In the genomic region with DNA sequence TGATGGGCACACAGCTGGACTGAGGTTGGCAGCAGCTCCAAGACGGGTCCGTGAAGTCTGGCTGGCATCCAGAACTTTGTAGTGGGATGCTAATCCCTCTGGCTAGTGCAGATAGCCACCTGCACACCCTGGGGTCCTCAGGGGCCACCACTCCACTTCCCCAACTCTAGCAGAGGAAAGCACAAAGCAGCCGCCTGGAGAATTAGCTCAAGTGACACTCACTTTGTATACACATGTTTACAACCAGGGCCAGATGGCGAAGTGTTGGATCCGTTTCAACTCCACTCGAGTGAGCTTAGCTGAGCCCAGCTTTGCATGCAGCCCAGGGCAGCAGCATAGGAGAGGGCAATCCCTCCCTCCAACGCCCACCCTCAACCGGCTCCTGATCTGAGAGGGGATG, we compare ENCODE assay signal across 8 mouse cellular contexts.
DNase-seq lines count a peak whose midpoint lies in the region; ATAC-seq lines count a peak whose summit lies in the region.

No protein-coding gene starts in this region.

- H3K4me2 ChIP-seq in kidney, embryonic 15.5 days: peak overlapping the region; percentile 43
- H3K4me2 ChIP-seq in embryonic facial prominence, embryonic 15.5 days (replicated peaks): peak overlapping the region; percentile 35
- H3K4me2 ChIP-seq in hindbrain, embryonic 13.5 days: peak overlapping the region; percentile 14; the same call in 1 of the 2 replicates
- peak overlapping the region; percentile 35 for H3K4me2 ChIP-seq in neural tube, embryonic 13.5 days

- peaks cover 33% of the 10 kb centered on the region for H3K4me1 ChIP-seq in kidney, embryonic 15.5 days
- H3K4me1 ChIP-seq in embryonic facial prominence, embryonic 15.5 days: peaks cover 56% of the 10 kb centered on the region
- H3K4me1 ChIP-seq in hindbrain, embryonic 13.5 days (replicated peaks): peaks cover 64% of the 10 kb centered on the region
- peaks cover 59% of the 10 kb centered on the region for H3K4me1 ChIP-seq in neural tube, embryonic 13.5 days (replicated peaks)

- no peak overlapping the region for H3K4me3 ChIP-seq in kidney, embryonic 15.5 days (replicated peaks)
- H3K4me3 ChIP-seq in embryonic facial prominence, embryonic 15.5 days (replicated peaks): 0 out of 2 replicates have a peak overlapping the region, but pooled peaks have one; percentile 1
- no peak overlapping the region for H3K4me3 ChIP-seq in hindbrain, embryonic 13.5 days
- H3K4me3 ChIP-seq in neural tube, embryonic 13.5 days: no peak overlapping the region

- ATAC-seq in kidney, embryonic 15.5 days (replicated peaks; ENCODE audit: low FRiP score): 0 out of 2 replicates have a peak, but pooled peaks have one; percentile 30
- ATAC-seq in embryonic facial prominence, embryonic 15.5 days (ENCODE audit: insufficient number of reproducible peaks, low FRiP score, low TSS enrichment, low read depth): peak; percentile 63
- ATAC-seq in hindbrain, embryonic 13.5 days (ENCODE audit: low FRiP score): peak; percentile 70
- peak; percentile 79 for ATAC-seq in neural tube, embryonic 13.5 days (ENCODE audit: low read depth)

- no peak overlapping the region for H3K9ac ChIP-seq in kidney, embryonic 15.5 days
- H3K9ac ChIP-seq in embryonic facial prominence, embryonic 15.5 days: no peak overlapping the region
- no peak overlapping the region for H3K9ac ChIP-seq in hindbrain, embryonic 13.5 days
- H3K9ac ChIP-seq in neural tube, embryonic 13.5 days: no peak overlapping the region

- no peak for DNase-seq in kidney, adult 9 months
- peak; percentile 92 for DNase-seq in left cerebral cortex, postnatal 4 days
- DNase-seq in ovary, postnatal 36 days (ENCODE audit: low spot score): no peak
- no peak for DNase-seq in thymus, adult 18-20 months

- no peaks in the 10 kb centered on the region for H3K36me3 ChIP-seq in kidney, embryonic 15.5 days
- H3K36me3 ChIP-seq in embryonic facial prominence, embryonic 15.5 days: no peaks in the 10 kb centered on the region
- no peaks in the 10 kb centered on the region for H3K36me3 ChIP-seq in hindbrain, embryonic 13.5 days
- no peaks in the 10 kb centered on the region for H3K36me3 ChIP-seq in neural tube, embryonic 13.5 days

- intact Hi-C loops in left cerebral cortex, postnatal 4 days (cut with DNase I): no loop called here

- H3K27ac ChIP-seq in kidney, embryonic 15.5 days: peak overlapping the region; percentile 74
- peak overlapping the region; percentile 83 for H3K27ac ChIP-seq in embryonic facial prominence, embryonic 15.5 days (replicated peaks)
- peak overlapping the region; percentile 74 for H3K27ac ChIP-seq in hindbrain, embryonic 13.5 days
- peak overlapping the region; percentile 92 for H3K27ac ChIP-seq in neural tube, embryonic 13.5 days (replicated peaks)

- WGBS in kidney, embryonic 15.5 days: 2% methylated on average over 8 of the region's 8 CpGs
- 0% methylated on average over 8 of the region's 8 CpGs for WGBS in embryonic facial prominence, embryonic 15.5 days
- 8% methylated on average over 8 of the region's 8 CpGs for WGBS in hindbrain, embryonic 13.5 days
- 6% methylated on average over 8 of the region's 8 CpGs for WGBS in neural tube, embryonic 13.5 days

- H3K27me3 ChIP-seq in kidney, embryonic 15.5 days: peaks cover 53% of the 10 kb centered on the region
- H3K27me3 ChIP-seq in embryonic facial prominence, embryonic 15.5 days: no peaks in the 10 kb centered on the region
- H3K27me3 ChIP-seq in hindbrain, embryonic 13.5 days: peaks cover 20% of the 10 kb centered on the region; the same call in 1 of the 2 replicates
- H3K27me3 ChIP-seq in neural tube, embryonic 13.5 days: peaks cover 3% of the 10 kb centered on the region; the same call in 1 of the 2 replicates

- H3K9me3 ChIP-seq in kidney, embryonic 15.5 days (replicated peaks): 0 out of 2 replicates have a peak, but pooled peaks cover 4% of the 10 kb centered on the region
- H3K9me3 ChIP-seq in embryonic facial prominence, embryonic 15.5 days (replicated peaks): no peaks in the 10 kb centered on the region
- H3K9me3 ChIP-seq in hindbrain, embryonic 13.5 days: no peaks in the 10 kb centered on the region
- H3K9me3 ChIP-seq in neural tube, embryonic 13.5 days: no peaks in the 10 kb centered on the region
